In the genomic region with DNA sequence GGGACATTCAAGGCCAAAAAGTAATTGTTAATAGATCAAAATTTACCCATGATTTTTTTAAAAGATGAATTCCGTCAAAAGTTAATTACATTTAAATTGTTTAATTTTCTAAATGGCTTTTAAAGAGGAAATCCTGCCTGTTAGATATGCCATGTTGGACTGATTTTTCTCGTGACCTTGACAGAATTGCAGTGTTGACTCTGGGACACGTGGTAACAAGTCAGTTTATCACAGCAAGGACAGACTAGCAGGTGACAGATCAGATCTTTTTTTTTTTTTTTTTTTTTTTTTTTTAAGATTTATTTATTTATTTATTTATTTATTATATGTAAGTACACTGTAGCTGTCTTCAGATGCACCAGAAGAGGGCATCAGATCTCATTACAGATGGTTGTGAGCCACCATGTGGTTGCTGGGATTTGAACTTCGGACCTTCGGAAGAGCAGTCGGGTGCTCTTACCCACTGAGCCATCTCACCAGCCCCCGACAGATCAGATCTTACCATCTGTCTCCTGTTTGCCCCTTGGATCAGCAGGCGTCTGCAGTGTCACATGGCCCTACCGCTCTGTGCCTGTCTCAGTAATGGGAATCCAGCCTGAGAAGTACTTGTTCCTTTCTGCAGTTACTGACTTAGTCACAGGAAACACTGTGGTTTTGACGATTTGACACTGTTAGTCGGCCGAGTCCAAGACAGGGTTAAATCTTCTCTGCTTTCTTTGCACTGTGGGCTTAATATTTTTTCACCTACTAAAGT, we compare ENCODE assay signal across 7 mouse cellular contexts.
DNase-seq lines count a peak whose midpoint lies in the region; ATAC-seq and TF ChIP-seq lines count a peak whose summit lies in the region.
"Not testable (repeated sequence)": the region's sequence is repeated elsewhere in the genome, so short reads cannot be mapped to it uniquely, and the experiment has no call there.

No protein-coding gene starts in this region.

- H3K36me3 ChIP-seq in liver, postnatal 0 days (replicated peaks; ENCODE audit: insufficient read depth, low read length); thymus, adult 2 months (ENCODE audit: control insufficient read depth, insufficient read depth, low read length): not testable (repeated sequence)

- H3K27me3 ChIP-seq in liver, postnatal 0 days (ENCODE audit: insufficient read depth, low read length); thymus, adult 2 months (ENCODE audit: control insufficient read depth, insufficient read depth, low read length): not testable (repeated sequence)

- H3K4me2 ChIP-seq in liver, postnatal 0 days (ENCODE audit: low read depth, low read length): not testable (repeated sequence)

- 0 out of 2 replicates have a peak, but pooled peaks have one; percentile 10 for ATAC-seq in liver, postnatal 0 days

- DNase-seq in CD4-positive, CD25-positive, alpha-beta regulatory T cell, adult 2 months (ENCODE audit: low read depth, low spot score): peak; percentile 23
- DNase-seq in ZHBTc4 (ENCODE audit: low read depth, low spot score): peak; percentile 16
- peak; percentile 22 for DNase-seq in cerebellum, adult 11-12 months
- peak; percentile 33 to 50 for DNase-seq in cerebellum, postnatal 25 days
- DNase-seq in induced T-regulatory cell, adult 2 months (ENCODE audit: low read depth): peak; percentile 68
- not testable (repeated sequence) for DNase-seq in liver, postnatal 0 days
- DNase-seq in thymus, adult 2 months: peak; percentile 11

- not testable (repeated sequence) for TF ChIP-seq EP300 in liver, postnatal 0 days (IDR thresholded peaks at IDR 0.05; ENCODE audit: low read depth)

- not testable (repeated sequence) for H3K9me3 ChIP-seq in liver, postnatal 0 days (ENCODE audit: low read length)

- not testable (repeated sequence) for H3K27ac ChIP-seq in liver, postnatal 0 days (ENCODE audit: low read depth); thymus, adult 2 months (ENCODE audit: control insufficient read depth, insufficient read depth, low read length)

- not testable (repeated sequence) for H3K4me3 ChIP-seq in liver, postnatal 0 days (ENCODE audit: low read depth, low read length); thymus, adult 2 months (ENCODE audit: control insufficient read depth, insufficient read depth, low read length)

- not testable (repeated sequence) for TF ChIP-seq POLR2A in thymus, adult 2 months (IDR thresholded peaks at IDR 0.05; ENCODE audit: control insufficient read depth, extremely low read depth, insufficient read depth, low read length, poor library complexity)

- not testable (repeated sequence) for H3K9ac ChIP-seq in liver, postnatal 0 days (replicated peaks)

- H3K4me1 ChIP-seq in liver, postnatal 0 days (ENCODE audit: insufficient read depth); thymus, adult 2 months (replicated peaks; ENCODE audit: control insufficient read depth, insufficient read depth, low read length): not testable (repeated sequence)

- not testable (repeated sequence) for TF ChIP-seq CTCF in liver, postnatal 0 days (IDR thresholded peaks at IDR 0.05; ENCODE audit: low read depth); thymus, adult 2 months (IDR thresholded peaks at IDR 0.05; ENCODE audit: borderline replicate concordance, control insufficient read depth, extremely low read depth, insufficient read depth, low read length, poor library complexity)

- WGBS in liver, postnatal 0 days (ENCODE audit: insufficient replicate concordance): 37% methylated on average over 12 of the region's 12 CpGs
- 26% methylated on average over 12 of the region's 12 CpGs for WGBS in thymus, adult 2 months
